Mouse (Mus musculus): ENCODE results near the gene Lrrc7.

- no peak for TF ChIP-seq CHD2 (IDR thresholded peaks at IDR 0.05; ENCODE audit: low read depth, low read length)
- TF ChIP-seq HCFC1 (IDR thresholded peaks at IDR 0.05; ENCODE audit: borderline replicate concordance, insufficient read depth, low read length): no peak
Observed at GRCm38 (mm10) chr3:158558631-158559030, 3.4 kb downstream of the Lrrc7 start.
